Mouse (Mus musculus) liver, embryonic 14.5 days (tissue): ENCODE data around the gene Dlat.

Experiments
- CTCF ChIP-seq: IDR thresholded peaks from 2 replicates; pipeline ENCODE4 v1.5.1; 2016; ENCODE audit warnings: antibody characterized with exemption, low read depth, control low read depth
- EP300 ChIP-seq: IDR thresholded peaks from 2 replicates; pipeline ENCODE4 v1.6.1; 2016; ENCODE audit warnings: antibody characterized with exemption, low read depth

DNA sequence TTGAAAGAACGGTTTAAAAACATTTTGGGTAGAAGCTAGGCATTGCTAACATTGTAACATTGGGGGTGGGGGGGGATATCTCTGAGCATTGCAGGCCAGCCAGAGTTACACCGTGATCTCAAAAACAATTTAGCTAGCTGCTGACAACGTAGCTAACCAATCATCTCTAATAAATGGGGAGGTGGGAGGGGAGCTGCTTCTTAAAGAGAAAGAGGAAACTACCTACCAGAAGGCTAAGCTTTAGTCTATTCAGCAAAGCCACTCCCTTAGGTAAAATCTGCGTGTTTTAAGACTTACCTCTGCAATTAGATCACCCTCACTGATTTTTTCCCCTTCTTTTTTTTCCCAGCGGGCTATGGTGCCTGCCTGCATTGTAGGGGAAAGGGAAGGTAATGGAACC is 1.2 kb downstream of the Dlat start:
- TF ChIP-seq CTCF (no peak), EP300 (no peak)
